Mouse (Mus musculus): Measurements from ENCODE around the gene E2f1.

DNA sequence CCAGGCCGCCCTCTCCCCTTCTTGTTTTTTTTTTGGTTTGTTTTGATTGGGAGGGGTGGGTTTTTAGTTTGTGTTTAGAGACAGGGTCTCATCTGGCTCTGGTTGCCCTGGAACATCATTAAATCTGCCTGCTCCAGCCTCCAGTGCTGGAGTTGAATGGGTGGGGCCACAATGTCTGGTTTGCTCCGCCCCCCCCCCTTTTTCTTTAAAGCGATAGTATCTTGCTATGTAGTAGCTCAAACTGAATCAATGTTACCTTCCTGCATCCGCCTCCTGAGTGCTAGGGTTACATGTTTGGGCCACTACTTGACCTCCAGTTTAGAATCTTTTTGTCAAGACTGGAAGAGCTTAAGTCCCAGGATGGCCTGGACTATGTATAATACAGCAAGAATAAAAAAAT, 1.6 kb upstream of the E2f1 start:
- TF ChIP-seq POLR2A (IDR thresholded peaks at IDR 0.05; ENCODE audit: low read depth, low read length) (no peak), CTCF (IDR thresholded peaks at IDR 0.05; ENCODE audit: borderline replicate concordance, insufficient read depth, low read length) (no peak)

Measured in embryonic fibroblast, embryonic 13.5 days (primary cell).